8 mouse cellular contexts compared by ENCODE assay signal in genomic region chr1:97688756-97689155, GRCm38 (mm10). TPM values are rescaled to one million over a fixed set of nuclear protein-coding genes. Genes with fewer than 3 reads are reported as not detected.
DNase-seq lines count a peak whose midpoint lies in the region; ATAC-seq and TF ChIP-seq lines count a peak whose summit lies in the region.

No protein-coding gene starts in this region.

- no peaks in the 10 kb centered on the region for H3K79me2 ChIP-seq in CH12.LX (replicated peaks; ENCODE audit: control insufficient read depth, extremely low read depth, insufficient read depth, poor library complexity, severe bottlenecking)

- H3K36me3 ChIP-seq in CH12.LX (replicated peaks in 1 of 2; ENCODE audit: control insufficient read depth in 1 of 2, insufficient read depth in 1 of 2, low read length in 1 of 2), result no peaks in the 10 kb centered on the region

- H3K4me1 ChIP-seq in CH12.LX (ENCODE audit: control insufficient read depth in 1 of 2, insufficient read depth in 2 of 2), result peaks cover 0 to 2% of the 10 kb centered on the region in 2 experiments; a peak in 1 of 4 replicates

- TF ChIP-seq CTCF in CH12.LX (conservative IDR thresholded peaks at IDR 0.05 in 1 of 2, IDR thresholded peaks at IDR 0.05 in 1 of 2; ENCODE audit: low read depth in 2 of 2, low read length in 2 of 2), result peak; percentile 80 to 87

- no peak overlapping the region for H3K4me2 ChIP-seq in CH12.LX (ENCODE audit: insufficient read depth, low read depth, poor library complexity, severe bottlenecking)

- peak; percentile 14 to 29 for DNase-seq in adrenal gland, adult 18-20 months (ENCODE audit: low spot score in 2 of 2)
- no peak for DNase-seq in adrenal gland, adult 8-10 months
- DNase-seq in CH12.LX (ENCODE audit: extremely low read depth), result peak; percentile 61
- peak; percentile 20 for DNase-seq in cerebellum, adult 9-10 months
- DNase-seq in kidney, postnatal 14 days, result peak; percentile 52
- peak; percentile 63 for DNase-seq in lung, postnatal 14 days
- peak; percentile 9 to 50 for DNase-seq in spleen, adult 18-20 months

- no peak overlapping the region for H3K9ac ChIP-seq in CH12.LX (ENCODE audit: insufficient read depth, low read depth)

- peak; percentile 92 for ATAC-seq in granulocyte monocyte progenitor cell, adult 5-6 weeks (replicated peaks; ENCODE audit: poor library complexity, severe bottlenecking)

- H3K9me3 ChIP-seq in CH12.LX (replicated peaks; ENCODE audit: low read length), result no peaks in the 10 kb centered on the region

- in situ Hi-C loops in CH12.LX (cut with MboI; ENCODE audit: low pct_ligation_motif_present, low pct_unique_long_range_greater_than_20kb, low sequenced_read_pairs), result loop anchor here (25.0 kb wide), 1 partner anchor 651 kb away; no protein-coding TSS in a partner anchor

- peak; percentile 80 for TF ChIP-seq RAD21 in CH12.LX (IDR thresholded peaks at IDR 0.05; ENCODE audit: low read depth, low read length)

- no peak for TF ChIP-seq POLR2A in CH12.LX (IDR thresholded peaks at IDR 0.05; ENCODE audit: low read depth, low read length)

- no peak for TF ChIP-seq EP300 in CH12.LX (IDR thresholded peaks at IDR 0.05; ENCODE audit: low read length)

- no peaks in the 10 kb centered on the region for H3K27me3 ChIP-seq in CH12.LX (replicated peaks)

- dilution Hi-C loops in CH12.LX (cut with MboI; ENCODE audit: extremely low pct_ligation_motif_present, extremely low pct_unique_long_range_greater_than_20kb, low sequenced_read_pairs), result no loop called here

- H3K27ac ChIP-seq in CH12.LX (ENCODE audit: insufficient read depth, low read depth), result no peak overlapping the region

- H3K4me3 ChIP-seq in CH12.LX (replicated peaks in 1 of 3; ENCODE audit: low read depth in 2 of 3, low read length in 2 of 3, poor library complexity in 1 of 3), result no peak overlapping the region

TF ChIP-seq in CH12.LX, 34 proteins besides CTCF, POLR2A, EP300 and RAD21:
- no peak for TF ChIP-seq RCOR1 (conservative IDR thresholded peaks at IDR 0.05; ENCODE audit: low read depth, low read length)
- TF ChIP-seq MYC (IDR thresholded peaks at IDR 0.05; ENCODE audit: low read depth, low read length), result no peak
- TF ChIP-seq TCF12 (IDR thresholded peaks at IDR 0.05; ENCODE audit: low read depth, low read length), result no peak
- no peak for TF ChIP-seq PAX5 (IDR thresholded peaks at IDR 0.05; ENCODE audit: low read length)
- TF ChIP-seq USF1 (IDR thresholded peaks at IDR 0.05; ENCODE audit: low read depth, low read length), result no peak
- no peak for TF ChIP-seq MAFK (IDR thresholded peaks at IDR 0.05; ENCODE audit: insufficient replicate concordance, low read length)
- TF ChIP-seq JUND (conservative IDR thresholded peaks at IDR 0.05; ENCODE audit: low read depth, low read length), result no peak
- TF ChIP-seq SMC3 (IDR thresholded peaks at IDR 0.05; ENCODE audit: low read depth, low read length), result peak; percentile 90
- peak; percentile 44 for TF ChIP-seq ZC3H11A (IDR thresholded peaks at IDR 0.05; ENCODE audit: low read depth, low read length)
- no peak for TF ChIP-seq SIN3A (IDR thresholded peaks at IDR 0.05; ENCODE audit: low read length)

RNA-seq across cellular contexts. Expression of gene D1Ertd622e, which starts 26.9 kb away (rescaled TPM):
- total RNA-seq in adrenal gland, adult 18-20 months (2021), result 10 to 100 TPM; 13.0 to 20.8 TPM
- 10 to 100 TPM; 13.6 to 18.6 (median 15.3) TPM for total RNA-seq in adrenal gland, adult 8-10 months (2022)
- total RNA-seq in CH12.LX (2012; rRNA removed) (9.0 and 10.2 TPM in 2 replicates), CH12.LX (2014; rRNA removed) (22.1 and 25.2 TPM in 2 replicates)
- 25.0 and 27.3 TPM in 2 replicates for polyA plus RNA-seq in CH12.LX (2012; ENCODE audit: insufficient read length, low read depth)
- total RNA-seq in granulocyte monocyte progenitor cell, adult 5-6 weeks (2014; fragmentation: Nextera tagmentation), result 30.1 and 31.0 TPM in 2 replicates
- 33.0 and 53.3 TPM in 2 replicates for total RNA-seq in granulocyte monocyte progenitor cell, adult 5-6 weeks (2017)
